Mouse (Mus musculus) yolk sac, embryonic 10.5 days (tissue): Measurements from ENCODE around the gene Ube2ql1.

Experiments
- DNase-seq: peaks from one replicate; pipeline ENCODE4 v3.0.0-alpha.2; 2017; ENCODE audit warnings: low spot score

Gene Ube2ql1

GRCm38 (mm10) chr13:69707496-69707895 lies 32.2 kb downstream of the Ube2ql1 start:
- DNase-seq: no peak

GRCm38 (mm10) chr13:69706919-69707318 lies 32.8 kb downstream of the Ube2ql1 start:
- DNase-seq: no peak

GRCm38 (mm10) chr13:69703505-69703904 lies 36.2 kb downstream of the Ube2ql1 start:
- DNase-seq: peak; percentile 12

GRCm38 (mm10) chr13:69701397-69701796 lies 38.3 kb downstream of the Ube2ql1 start:
- peak; percentile 75 for DNase-seq

GRCm38 (mm10) chr13:69700827-69701226 lies 38.9 kb downstream of the Ube2ql1 start:
- DNase-seq: peak; percentile 83

- DNase-seq: peak; percentile 57
Observed at GRCm38 (mm10) chr13:69696333-69696991, 43.2 kb downstream of the Ube2ql1 start.

GRCm38 (mm10) chr13:69691074-69691473 lies 48.6 kb downstream of the Ube2ql1 start:
- peak; percentile 21 for DNase-seq

GRCm38 (mm10) chr13:69687023-69687422 lies 52.7 kb downstream of the Ube2ql1 start:
- DNase-seq: no peak

GRCm38 (mm10) chr13:69685406-69685818 lies 54.3 kb downstream of the Ube2ql1 start:
- no peak for DNase-seq

- no peak for DNase-seq
Observed at GRCm38 (mm10) chr13:69673921-69674618, 65.6 kb downstream of the Ube2ql1 start.

- DNase-seq: no peak
Observed at GRCm38 (mm10) chr13:69673197-69673920, 66.3 kb downstream of the Ube2ql1 start.

GRCm38 (mm10) chr13:69672565-69672964 lies 67.1 kb downstream of the Ube2ql1 start:
- DNase-seq: no peak

- DNase-seq: no peak
Observed at GRCm38 (mm10) chr13:69672121-69672520, 67.6 kb downstream of the Ube2ql1 start.

- no peak for DNase-seq
Observed at GRCm38 (mm10) chr13:69654508-69654907, 85.2 kb downstream of the Ube2ql1 start.
